Comparison of ENCODE assay signal across 12 mouse cellular contexts in the genomic region with DNA sequence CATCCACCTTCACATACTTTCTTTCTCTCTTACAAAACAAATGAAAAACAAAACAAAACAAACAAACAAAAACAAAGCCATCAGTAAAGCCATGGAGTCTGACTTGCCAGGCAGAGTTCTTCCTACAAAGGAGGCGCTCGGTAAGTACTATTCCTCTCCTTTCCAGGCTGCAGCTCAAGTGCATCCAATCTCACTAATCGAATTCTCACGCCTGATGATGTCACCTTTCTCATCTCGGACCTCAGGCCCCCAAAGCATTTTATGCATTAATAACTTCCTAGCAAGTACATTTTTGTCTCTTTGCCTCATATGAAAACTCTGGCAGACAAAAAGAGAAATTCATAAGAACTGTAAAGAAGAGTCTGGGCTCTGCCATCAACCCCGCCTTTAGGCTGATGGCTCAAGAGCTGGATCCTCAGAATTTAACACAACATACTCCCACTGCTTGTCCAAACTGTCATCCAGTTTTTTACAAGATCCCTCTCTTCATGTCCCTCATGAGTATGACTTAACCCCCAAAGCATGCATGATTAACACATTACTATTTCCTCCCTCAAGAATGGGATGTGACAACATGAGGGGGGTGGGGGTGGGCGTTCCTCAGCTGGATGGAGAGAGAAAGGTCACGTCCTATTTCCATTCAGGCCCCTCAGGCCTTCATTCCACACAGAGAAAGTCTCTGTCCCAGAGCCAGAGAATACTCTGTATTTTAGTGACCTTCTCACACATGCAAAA.
A peak's percentile ranks its signal among the peaks of the same experiment; 100 is the strongest.
DNase-seq lines count a peak whose midpoint lies in the region; ATAC-seq lines count a peak whose summit lies in the region.
"Had no signal": no experiment of that assay in that cellular context is flagged by ENCODE, and none has a peak within 500 bp of the region (broad histone marks: within the 10 kb centered on the region; RNA-seq: fewer than 3 reads in every experiment).

No protein-coding gene starts in this region.

- H3K27ac ChIP-seq in kidney, embryonic 14.5 days (ENCODE audit: low read depth, low read length): no peak overlapping the region
- peak overlapping the region; percentile 80 for H3K27ac ChIP-seq in heart, embryonic 15.5 days
- H3K27ac ChIP-seq: limb, embryonic 13.5 days; neural tube, embryonic 15.5 days had no signal

- H3K4me2 ChIP-seq in kidney, embryonic 14.5 days (replicated peaks; ENCODE audit: low read depth, low read length): no peak overlapping the region
- H3K4me2 ChIP-seq in heart, embryonic 15.5 days: 0 out of 2 replicates have a peak overlapping the region, but pooled peaks have one; percentile 8
- H3K4me2 ChIP-seq: limb, embryonic 13.5 days; neural tube, embryonic 15.5 days had no signal

- H3K4me3 ChIP-seq in kidney, embryonic 14.5 days (ENCODE audit: low read length): no peak overlapping the region
- H3K4me3 ChIP-seq in heart, embryonic 15.5 days: no peak overlapping the region
- H3K4me3 ChIP-seq: limb, embryonic 13.5 days; neural tube, embryonic 15.5 days had no signal

- H3K9me3 ChIP-seq in kidney, embryonic 14.5 days (ENCODE audit: control insufficient read depth, low read length): no peaks in the 10 kb centered on the region
- no peaks in the 10 kb centered on the region for H3K9me3 ChIP-seq in heart, embryonic 15.5 days (replicated peaks)
- H3K9me3 ChIP-seq: limb, embryonic 13.5 days; neural tube, embryonic 15.5 days had no signal

- no peak overlapping the region for H3K9ac ChIP-seq in kidney, embryonic 14.5 days (ENCODE audit: low read depth, low read length)
- H3K9ac ChIP-seq in heart, embryonic 15.5 days: no peak overlapping the region
- H3K9ac ChIP-seq: limb, embryonic 13.5 days; neural tube, embryonic 15.5 days had no signal

- no peaks in the 10 kb centered on the region for H3K27me3 ChIP-seq in kidney, embryonic 14.5 days (ENCODE audit: control insufficient read depth, insufficient read depth, low read length)
- H3K27me3 ChIP-seq in heart, embryonic 15.5 days: no peaks in the 10 kb centered on the region
- H3K27me3 ChIP-seq: limb, embryonic 13.5 days; neural tube, embryonic 15.5 days had no signal

- no peaks in the 10 kb centered on the region for H3K36me3 ChIP-seq in kidney, embryonic 14.5 days (ENCODE audit: control insufficient read depth, insufficient read depth, low read length)
- H3K36me3 ChIP-seq in heart, embryonic 15.5 days: no peaks in the 10 kb centered on the region
- H3K36me3 ChIP-seq: limb, embryonic 13.5 days; neural tube, embryonic 15.5 days had no signal

- peaks cover 8% of the 10 kb centered on the region; the same call in 1 of the 2 replicates for H3K4me1 ChIP-seq in kidney, embryonic 14.5 days (ENCODE audit: control insufficient read depth, insufficient read depth, low read length)
- H3K4me1 ChIP-seq in heart, embryonic 15.5 days (replicated peaks): peaks cover 21% of the 10 kb centered on the region
- H3K4me1 ChIP-seq: neural tube, embryonic 15.5 days had no signal

- no peak for DNase-seq in kidney, adult 8-10 months
- DNase-seq in 3134 (ENCODE audit: extremely low read depth, insufficient read length, low spot score) (peak; percentile 62), NIH3T3 (ENCODE audit: low read depth) (peak; percentile 73)
- no peak for DNase-seq in ovary, adult 18-20 months (ENCODE audit: low spot score)
- no peak for DNase-seq in left cerebral cortex, postnatal 36 days (ENCODE audit: low spot score in 2 of 2)
- DNase-seq: adrenal gland, postnatal 10 days; cerebellum, adult 8-10 months; right cerebral cortex, postnatal 4 days had no signal

- intact Hi-C loops in left cerebral cortex, postnatal 36 days (cut with DNase I): no loop called here

- 53% methylated on average over 8 of the region's 8 CpGs for WGBS in kidney, embryonic 14.5 days
- WGBS in heart, embryonic 15.5 days: 32% methylated on average over 8 of the region's 8 CpGs

- 0 out of 2 replicates have a peak, but pooled peaks have one; percentile 60 for ATAC-seq in kidney, embryonic 14.5 days (ENCODE audit: low FRiP score, low TSS enrichment)
- ATAC-seq in heart, embryonic 15.5 days (replicated peaks; ENCODE audit: insufficient number of reproducible peaks, insufficient read depth, low FRiP score, low read depth): peak; percentile 89

Comparison
In these comparisons a context has a peak if more than half of its experiments do, and no peak if none do; other contexts are left out.
1. DNase-seq: peak in 3134 (single experiment) and NIH3T3 (single experiment); none in kidney, adult 8-10 months (0 of 2), ovary, adult 18-20 months (single experiment) and left cerebral cortex, postnatal 36 days (0 of 2).